Mouse (Mus musculus): ENCODE results near the gene Mapk9. TPM values are rescaled to one million over a fixed set of nuclear protein-coding genes. Genes with fewer than 3 reads are reported as not detected.

Gene Mapk9
- polyA plus RNA-seq, 1 experiment from 2014 or later: 30.2 TPM

DNA sequence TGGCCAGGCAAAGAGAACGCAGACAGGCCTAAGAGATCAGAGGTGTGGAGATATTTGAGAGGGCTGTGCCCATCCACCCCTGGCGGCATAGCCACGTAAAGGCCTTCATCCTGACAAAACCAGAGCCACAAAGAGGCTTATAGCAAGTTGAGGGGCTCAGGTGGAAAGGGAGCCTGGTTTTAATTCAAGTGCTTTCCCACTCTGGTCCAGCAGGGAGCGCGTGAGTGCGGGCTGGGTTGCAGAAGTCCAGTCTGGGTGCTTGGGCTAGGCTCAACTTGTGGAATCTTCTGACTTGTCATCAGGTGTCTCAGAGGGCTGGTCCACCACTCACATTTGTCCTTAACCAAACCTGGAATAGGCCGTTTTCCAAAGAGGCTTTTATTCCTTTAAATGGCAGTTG lies 56.8 kb downstream of the Mapk9 start:
- Histone ChIP-seq H3K36me3 (ENCODE audit: insufficient read depth, low read length) (no peaks in the 10 kb centered on the region), H3K9ac (replicated peaks; ENCODE audit: low read depth) (no peak overlapping the region), H3K4me1 (ENCODE audit: insufficient read depth, low read depth, low read length) (0 out of 2 replicates have a peak, but pooled peaks cover 2% of the 10 kb centered on the region), H3K27me3 (replicated peaks; ENCODE audit: insufficient read depth, low read length) (peaks cover 18% of the 10 kb centered on the region; the same call in 1 of the 2 replicates), H3K9me3 (ENCODE audit: low read length) (no peaks in the 10 kb centered on the region), H3K4me3 (ENCODE audit: low read depth, low read length) (no peak overlapping the region), H3K4me2 (replicated peaks; ENCODE audit: low read depth, low read length) (no peak overlapping the region), H3K27ac (ENCODE audit: low read length) (no peak overlapping the region)
- TF ChIP-seq CTCF (IDR thresholded peaks at IDR 0.05): peak; percentile 83
- no peak for TF ChIP-seq EP300 (IDR thresholded peaks at IDR 0.05)
- ATAC-seq (no peak), DNase-seq (ENCODE audit: low spot score) (peak; percentile 56)
- WGBS: 17% methylated on average over 7 of the region's 7 CpGs

DNA sequence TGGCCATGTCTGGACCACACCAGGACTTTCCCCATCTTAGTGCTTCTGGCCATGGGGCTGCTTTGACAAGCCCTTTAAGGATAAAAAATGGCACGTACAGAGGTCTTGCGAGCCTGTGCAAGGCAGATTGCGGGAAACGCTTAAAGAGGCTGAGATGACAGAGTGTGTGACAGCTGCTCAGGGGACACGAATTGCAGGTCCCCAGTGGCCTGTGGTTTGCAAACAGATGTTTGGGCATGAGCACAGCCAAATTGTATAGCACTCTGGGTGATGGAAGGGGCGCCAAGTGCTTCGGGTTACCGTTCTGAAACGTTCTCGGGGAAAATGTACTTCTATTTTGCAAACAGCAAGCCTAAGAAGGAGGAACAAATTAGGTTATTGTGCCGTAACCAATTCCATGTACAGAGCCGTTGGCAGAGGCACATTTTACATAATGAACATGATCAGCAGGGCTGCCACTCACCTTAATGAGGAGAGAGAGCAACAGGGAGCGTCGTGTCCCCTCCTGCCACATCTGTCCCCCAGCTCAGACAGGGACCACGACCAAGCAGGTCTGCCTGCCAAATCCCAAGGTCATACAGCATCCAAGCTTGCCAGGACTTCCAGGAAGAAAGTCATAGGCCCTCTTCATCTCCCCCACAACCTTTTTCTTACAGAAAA lies 72.1 kb downstream of the Mapk9 start:
- H3K4me1 ChIP-seq (ENCODE audit: insufficient read depth, low read depth, low read length): no peaks in the 10 kb centered on the region
- H3K36me3 ChIP-seq (ENCODE audit: insufficient read depth, low read length): no peaks in the 10 kb centered on the region
- H3K4me3 ChIP-seq (ENCODE audit: low read depth, low read length): no peak overlapping the region
- no peaks in the 10 kb centered on the region for H3K9me3 ChIP-seq (ENCODE audit: low read length)
- TF ChIP-seq EP300 (IDR thresholded peaks at IDR 0.05) (no peak), CTCF (IDR thresholded peaks at IDR 0.05) (no peak)
- no peaks in the 10 kb centered on the region for H3K27me3 ChIP-seq (replicated peaks; ENCODE audit: insufficient read depth, low read length)
- 54% methylated on average over 15 of the region's 15 CpGs for WGBS
- ATAC-seq: no peak
- no peak overlapping the region for H3K4me2 ChIP-seq (replicated peaks; ENCODE audit: low read depth, low read length)
- DNase-seq (ENCODE audit: low spot score): no peak
- H3K9ac ChIP-seq (replicated peaks; ENCODE audit: low read depth): no peak overlapping the region
- no peak overlapping the region for H3K27ac ChIP-seq (ENCODE audit: low read length)

GRCm38 (mm10) chr11:49919304-49919703 lies 72.8 kb downstream of the Mapk9 start:
- H3K9me3 ChIP-seq (ENCODE audit: low read length): no peaks in the 10 kb centered on the region
- ATAC-seq: no peak
- no peaks in the 10 kb centered on the region for H3K27me3 ChIP-seq (replicated peaks; ENCODE audit: insufficient read depth, low read length)

GRCm38 (mm10) chr11:49923539-49923938 lies 77.0 kb downstream of the Mapk9 start:
- no peaks in the 10 kb centered on the region for H3K4me1 ChIP-seq (ENCODE audit: insufficient read depth, low read depth, low read length)
- H3K4me3 ChIP-seq (ENCODE audit: low read depth, low read length): no peak overlapping the region
- TF ChIP-seq CTCF (IDR thresholded peaks at IDR 0.05) (no peak), EP300 (IDR thresholded peaks at IDR 0.05) (no peak)
- H3K27ac ChIP-seq (ENCODE audit: low read length): no peak overlapping the region
- no peaks in the 10 kb centered on the region for H3K36me3 ChIP-seq (ENCODE audit: insufficient read depth, low read length)
- no peaks in the 10 kb centered on the region for H3K27me3 ChIP-seq (replicated peaks; ENCODE audit: insufficient read depth, low read length)
- DNase-seq (ENCODE audit: low spot score) (no peak), ATAC-seq (no peak)
- H3K9ac ChIP-seq (replicated peaks; ENCODE audit: low read depth): no peak overlapping the region
- H3K4me2 ChIP-seq (replicated peaks; ENCODE audit: low read depth, low read length): no peak overlapping the region
- WGBS: 80% methylated on average over 9 of the region's 9 CpGs
- no peaks in the 10 kb centered on the region for H3K9me3 ChIP-seq (ENCODE audit: low read length)

More at GRCm38 (mm10) chr11:49919304-49919703, 72.8 kb downstream of the Mapk9 start:
- WGBS: 75% methylated on average over 6 of the region's 6 CpGs
- H3K4me2 ChIP-seq (replicated peaks; ENCODE audit: low read depth, low read length): no peak overlapping the region
- DNase-seq (ENCODE audit: low spot score): no peak
- H3K9ac ChIP-seq (replicated peaks; ENCODE audit: low read depth): no peak overlapping the region
- H3K4me3 ChIP-seq (ENCODE audit: low read depth, low read length): no peak overlapping the region
- TF ChIP-seq CTCF (IDR thresholded peaks at IDR 0.05): no peak
- TF ChIP-seq EP300 (IDR thresholded peaks at IDR 0.05): no peak
- H3K36me3 ChIP-seq (ENCODE audit: insufficient read depth, low read length): no peaks in the 10 kb centered on the region
- no peak overlapping the region for H3K27ac ChIP-seq (ENCODE audit: low read length)
- no peaks in the 10 kb centered on the region for H3K4me1 ChIP-seq (ENCODE audit: insufficient read depth, low read depth, low read length)

GRCm38 (mm10) chr11:49926183-49926582 lies 79.6 kb downstream of the Mapk9 start:
- WGBS: 68% methylated on average over 7 of the region's 7 CpGs

DNA sequence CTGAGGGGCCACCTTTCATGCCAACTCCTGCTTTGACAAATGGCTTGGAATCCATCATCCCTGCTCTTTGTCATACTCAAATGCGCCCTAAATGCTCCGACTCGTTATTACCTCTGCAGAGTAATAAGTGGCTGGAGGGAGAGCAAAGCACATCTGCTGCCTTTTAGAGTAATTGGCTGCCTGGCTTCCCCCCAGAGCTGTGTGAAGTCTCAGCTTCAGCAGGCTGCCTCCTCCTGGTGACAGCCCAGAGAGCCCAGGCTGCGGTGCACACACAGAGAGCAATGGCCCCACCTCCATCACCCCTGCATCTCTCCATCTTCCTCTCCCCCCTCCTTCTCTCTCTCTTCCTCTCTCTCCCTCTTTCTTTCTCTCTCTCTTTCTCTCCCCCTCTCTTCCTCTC lies 80.6 kb downstream of the Mapk9 start:
- no peak overlapping the region for H3K9ac ChIP-seq (replicated peaks; ENCODE audit: low read depth)
- no peak for DNase-seq (ENCODE audit: low spot score)
- H3K36me3 ChIP-seq (ENCODE audit: insufficient read depth, low read length): no peaks in the 10 kb centered on the region
- H3K4me3 ChIP-seq (ENCODE audit: low read depth, low read length): no peak overlapping the region
- H3K9me3 ChIP-seq (ENCODE audit: low read length): no peaks in the 10 kb centered on the region
- no peak for ATAC-seq
- WGBS: 35% methylated on average over 4 of the region's 4 CpGs
- H3K27me3 ChIP-seq (replicated peaks; ENCODE audit: insufficient read depth, low read length): no peaks in the 10 kb centered on the region
- peaks cover 7% of the 10 kb centered on the region; the same call in 1 of the 2 replicates for H3K4me1 ChIP-seq (ENCODE audit: insufficient read depth, low read depth, low read length)
- no peak for TF ChIP-seq EP300 (IDR thresholded peaks at IDR 0.05)
- no peak overlapping the region for H3K4me2 ChIP-seq (replicated peaks; ENCODE audit: low read depth, low read length)
- H3K27ac ChIP-seq (ENCODE audit: low read length): no peak overlapping the region

More at GRCm38 (mm10) chr11:49926183-49926582, 79.6 kb downstream of the Mapk9 start:
- TF ChIP-seq CTCF (IDR thresholded peaks at IDR 0.05) (no peak), EP300 (IDR thresholded peaks at IDR 0.05) (no peak)
- H3K4me1 ChIP-seq (ENCODE audit: insufficient read depth, low read depth, low read length): peaks cover 4% of the 10 kb centered on the region; the same call in 1 of the 2 replicates
- no peaks in the 10 kb centered on the region for H3K9me3 ChIP-seq (ENCODE audit: low read length)
- ATAC-seq (no peak), DNase-seq (ENCODE audit: low spot score) (no peak)
- H3K36me3 ChIP-seq (ENCODE audit: insufficient read depth, low read length): no peaks in the 10 kb centered on the region
- no peak overlapping the region for H3K4me2 ChIP-seq (replicated peaks; ENCODE audit: low read depth, low read length)
- no peak overlapping the region for H3K4me3 ChIP-seq (ENCODE audit: low read depth, low read length)
- H3K27ac ChIP-seq (ENCODE audit: low read length): no peak overlapping the region
- H3K9ac ChIP-seq (replicated peaks; ENCODE audit: low read depth): no peak overlapping the region
- no peaks in the 10 kb centered on the region for H3K27me3 ChIP-seq (replicated peaks; ENCODE audit: insufficient read depth, low read length)

Data from lung, postnatal 0 days (tissue).